Mouse (Mus musculus) limb, embryonic 14.5 days (tissue): ENCODE measurements around the gene Dnajb4. TPM values are rescaled to one million over a fixed set of nuclear protein-coding genes. Genes with fewer than 3 reads are reported as not detected.

ENCODE experiments used
- ATAC-seq: fragments of 200-750 bp; cut with Nextera tagmentation; 2 replicates; pipeline ENCODE4 v1.8.0; 2017; ENCODE audit warnings: low read depth, moderate number of reproducible peaks, moderate TSS enrichment; ENCODE audit not compliant: low FRiP score
- DNase-seq: peaks from one replicate; pipeline ENCODE4 v3.0.0-alpha.2; 2015; ENCODE audit warnings: low spot score
- H3K27ac ChIP-seq: fragments of 300-500 bp; sonication (generic); replicated peaks from 2 replicates; pipeline ENCODE4 v1.5.1; 2014; ENCODE audit warnings: low read depth, mild to moderate bottlenecking, low read length, moderate library complexity, mixed read lengths
- H3K27me3 ChIP-seq: fragments of 300-500 bp; sonication (generic); 2 replicates; pipeline ENCODE4 v1.6.1; 2014; ENCODE audit warnings: low read length, mixed read lengths; ENCODE audit not compliant: control insufficient read depth, insufficient read depth
- H3K36me3 ChIP-seq: fragments of 300-500 bp; sonication (generic); 2 replicates; pipeline ENCODE4 v1.6.1; 2014; ENCODE audit warnings: mild to moderate bottlenecking, low read length, moderate library complexity, mixed read lengths; ENCODE audit not compliant: control insufficient read depth, insufficient read depth
- H3K4me1 ChIP-seq: fragments of 300-500 bp; sonication (generic); 2 replicates; pipeline ENCODE4 v1.6.1; 2014; ENCODE audit warnings: antibody characterized with exemption, low read length, mixed read lengths; ENCODE audit not compliant: control insufficient read depth, insufficient read depth
- H3K4me2 ChIP-seq: fragments of 300-500 bp; sonication (generic); replicated peaks from 2 replicates; pipeline ENCODE4 v1.6.1; 2014; ENCODE audit warnings: low read depth, mild to moderate bottlenecking, low read length, moderate library complexity; ENCODE audit not compliant: severe bottlenecking
- H3K4me3 ChIP-seq: fragments of 300-500 bp; sonication (generic); replicated peaks from 2 replicates; pipeline ENCODE4 v1.5.1; 2014; ENCODE audit warnings: low read length
- H3K9ac ChIP-seq: fragments of 300-500 bp; sonication (generic); 2 replicates; pipeline ENCODE4 v1.6.1; 2014; ENCODE audit warnings: mild to moderate bottlenecking, low read depth, low read length, moderate library complexity; ENCODE audit not compliant: severe bottlenecking
- H3K9me3 ChIP-seq: fragments of 300-500 bp; sonication (generic); 2 replicates; pipeline ENCODE4 v1.6.1; 2016; ENCODE audit warnings: low read length; ENCODE audit not compliant: control insufficient read depth
- POLR2A ChIP-seq: fragments of 200-500 bp; IDR thresholded peaks from 2 replicates; pipeline ENCODE4 v1.8.0; 2012; ENCODE audit warnings: inconsistent platforms, mild to moderate bottlenecking, moderate library complexity, borderline replicate concordance; ENCODE audit not compliant: insufficient read depth, insufficient read length; ENCODE audit errors: extremely low read depth
- WGBS: fragments of 180-500 bp; shearing (Covaris S2); extraction: QIAGEN DNeasy Blood & Tissue Kit; methylation state at CpG from one replicate; pipeline ENCODE4 v1.1.7; 2014; 5-methylcytosine and 5-hydroxymethylcytosine counted together
- polyA plus RNA-seq, 2 experiments: library from polyadenylated mRNA; depleted of rRNA in 1 of 2; stranded (reverse) in 1 of 2; unstranded in 1 of 2; fragments of >200 nt; fragmentation: Nextera tagmentation in 1 of 2; extraction: Ambion mirVana in 1 of 2; gene quantifications; 2 replicates each; pipeline versions ENCODE4 v1.2.1 to v1.2.3; 2012 to 2014

Gene Dnajb4
- polyA plus RNA-seq, 2 experiments: 19.2 to 31.6 TPM

DNA sequence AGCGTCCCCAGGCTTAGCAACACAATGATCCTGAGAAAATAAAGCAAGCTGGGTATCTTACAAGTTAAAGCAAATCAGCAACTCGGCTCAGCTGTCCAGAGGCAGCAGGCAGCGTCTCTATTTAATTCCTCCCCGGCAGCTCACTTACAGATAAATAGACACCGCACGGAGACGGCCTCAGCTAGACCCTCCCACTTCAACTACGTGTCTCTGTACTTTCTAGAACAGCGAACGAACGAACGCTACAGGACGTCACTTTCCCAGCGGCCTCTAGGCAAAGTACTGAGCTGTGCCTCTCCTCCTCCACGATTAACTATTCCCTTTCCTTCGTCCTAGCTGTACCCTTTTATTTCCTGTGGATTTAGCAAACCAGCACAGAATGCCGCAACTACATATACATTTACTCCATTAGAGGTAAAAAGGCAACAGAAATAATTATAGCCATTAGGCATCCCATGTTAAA, 16.4 kb downstream of the Dnajb4 start:
- Histone ChIP-seq H3K27me3 (no peaks in the 10 kb centered on the region), H3K36me3 (no peaks in the 10 kb centered on the region), H3K9me3 (no peaks in the 10 kb centered on the region), H3K9ac (peak overlapping the region; percentile 65), H3K4me1 (peaks cover 10% of the 10 kb centered on the region), H3K4me3 (peak overlapping the region; percentile 56), H3K4me2 (peak overlapping the region; percentile 57), H3K27ac (peak overlapping the region; percentile 90)
- WGBS: under 1% methylated on average over 17 of the region's 17 CpGs
- ATAC-seq: peak; percentile 95
- TF ChIP-seq POLR2A: peak; percentile 89; the same call in 1 of the 2 replicates
- DNase-seq: peak; percentile 98

DNA sequence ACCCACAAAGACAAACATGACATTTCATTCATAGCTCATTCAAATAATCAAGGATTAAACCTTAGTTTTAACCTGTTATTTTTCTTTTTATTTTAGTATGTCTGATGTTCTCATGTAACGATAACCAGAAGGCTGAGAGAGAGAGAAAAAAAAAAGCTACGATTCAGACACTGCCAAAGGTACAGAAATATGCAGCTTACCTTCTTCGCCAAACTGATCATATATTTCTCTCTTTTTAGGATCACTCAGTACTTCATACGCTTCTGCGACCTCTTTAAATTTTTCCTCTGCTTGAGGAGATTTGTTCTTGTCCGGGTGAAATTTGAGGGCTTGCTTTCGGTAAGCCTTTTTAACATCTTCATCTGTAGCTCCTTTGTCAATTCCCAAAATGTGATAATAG, 16.9 kb downstream of the Dnajb4 start:
- 5% methylated on average over 7 of the region's 7 CpGs for WGBS
- Histone ChIP-seq H3K27me3 (no peaks in the 10 kb centered on the region), H3K4me2 (peak overlapping the region; percentile 57), H3K36me3 (no peaks in the 10 kb centered on the region), H3K9ac (peak overlapping the region; percentile 65), H3K4me3 (peak overlapping the region; percentile 56), H3K4me1 (peaks cover 11% of the 10 kb centered on the region), H3K9me3 (no peaks in the 10 kb centered on the region), H3K27ac (peak overlapping the region; percentile 90)
- no peak for DNase-seq
- no peak for ATAC-seq
- TF ChIP-seq POLR2A: no peak

DNA sequence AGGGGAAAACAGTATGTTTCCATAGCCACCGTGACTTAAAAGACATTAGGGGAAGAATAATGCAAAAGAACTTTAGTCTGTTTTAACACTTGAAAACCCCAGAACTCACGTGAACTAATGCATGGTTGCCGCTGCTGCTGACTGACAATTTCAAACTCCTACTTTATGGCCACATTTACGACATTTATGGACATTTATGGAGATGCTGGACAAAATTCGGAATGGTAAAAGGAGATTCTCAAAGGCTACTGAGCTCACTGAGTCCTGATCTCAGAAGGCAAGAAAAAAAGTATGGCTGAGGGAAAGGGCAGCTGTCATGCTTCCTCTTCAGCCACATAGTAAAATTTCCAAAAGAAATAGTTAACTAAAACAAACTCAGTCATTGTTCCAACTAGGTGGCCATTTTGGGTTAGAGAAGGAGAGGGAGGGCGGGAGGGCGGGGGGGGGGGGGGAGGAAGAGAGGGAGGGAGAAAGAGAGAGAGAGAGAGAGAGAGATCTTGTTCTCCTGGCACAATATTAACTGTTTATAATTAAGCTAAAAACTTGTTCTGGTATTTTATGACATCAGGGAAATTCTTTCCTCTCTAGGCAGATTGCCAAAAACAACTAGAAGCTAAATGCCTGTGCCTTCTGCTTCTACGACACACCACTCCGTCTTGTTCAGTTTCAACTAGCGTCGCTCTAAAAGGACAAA, 17.7 kb downstream of the Dnajb4 start:
- ATAC-seq (peak; percentile 23), DNase-seq (peak; percentile 80)
- Histone ChIP-seq H3K9me3 (no peaks in the 10 kb centered on the region), H3K4me1 (peaks cover 11% of the 10 kb centered on the region), H3K9ac (peak overlapping the region; percentile 67), H3K4me3 (peak overlapping the region; percentile 56), H3K27ac (peak overlapping the region; percentile 88), H3K27me3 (no peaks in the 10 kb centered on the region), H3K4me2 (peak overlapping the region; percentile 62), H3K36me3 (no peaks in the 10 kb centered on the region)
- WGBS: 6% methylated on average over 11 of the region's 11 CpGs
- no peak for TF ChIP-seq POLR2A

DNA sequence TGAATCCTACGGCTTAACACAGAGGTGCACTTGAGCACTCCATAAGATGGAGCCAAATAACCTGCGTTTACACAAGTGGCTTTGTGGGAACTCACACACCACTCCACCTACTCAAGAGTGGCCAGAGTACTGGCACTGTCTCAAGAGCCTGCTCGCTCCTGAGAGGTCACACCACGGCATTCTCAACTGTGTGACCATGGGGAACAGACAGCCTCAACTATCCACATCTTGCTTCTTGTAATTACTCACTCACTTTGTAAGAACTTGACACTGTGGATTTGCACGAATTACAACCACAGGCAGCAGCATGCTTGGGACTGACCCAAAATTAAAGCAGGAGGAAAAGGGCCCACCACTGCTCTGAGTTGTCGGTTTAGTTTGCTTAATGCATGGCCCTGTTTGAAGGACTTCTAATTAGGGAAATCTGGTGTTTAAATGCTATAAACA, 18.3 kb downstream of the Dnajb4 start:
- ATAC-seq (peak; percentile 47; the same call in 1 of the 2 replicates), DNase-seq (peak; percentile 56)
- Histone ChIP-seq H3K4me1 (peaks cover 11% of the 10 kb centered on the region), H3K4me2 (peak overlapping the region; percentile 62), H3K9ac (peak overlapping the region; percentile 67), H3K4me3 (peak overlapping the region; percentile 56), H3K27ac (peak overlapping the region; percentile 88), H3K36me3 (no peaks in the 10 kb centered on the region; the same call in 1 of the 2 replicates), H3K27me3 (no peaks in the 10 kb centered on the region), H3K9me3 (no peaks in the 10 kb centered on the region)
- 3% methylated on average over 6 of the region's 6 CpGs for WGBS
- TF ChIP-seq POLR2A: peak; percentile 61; the same call in 1 of the 2 replicates

DNA sequence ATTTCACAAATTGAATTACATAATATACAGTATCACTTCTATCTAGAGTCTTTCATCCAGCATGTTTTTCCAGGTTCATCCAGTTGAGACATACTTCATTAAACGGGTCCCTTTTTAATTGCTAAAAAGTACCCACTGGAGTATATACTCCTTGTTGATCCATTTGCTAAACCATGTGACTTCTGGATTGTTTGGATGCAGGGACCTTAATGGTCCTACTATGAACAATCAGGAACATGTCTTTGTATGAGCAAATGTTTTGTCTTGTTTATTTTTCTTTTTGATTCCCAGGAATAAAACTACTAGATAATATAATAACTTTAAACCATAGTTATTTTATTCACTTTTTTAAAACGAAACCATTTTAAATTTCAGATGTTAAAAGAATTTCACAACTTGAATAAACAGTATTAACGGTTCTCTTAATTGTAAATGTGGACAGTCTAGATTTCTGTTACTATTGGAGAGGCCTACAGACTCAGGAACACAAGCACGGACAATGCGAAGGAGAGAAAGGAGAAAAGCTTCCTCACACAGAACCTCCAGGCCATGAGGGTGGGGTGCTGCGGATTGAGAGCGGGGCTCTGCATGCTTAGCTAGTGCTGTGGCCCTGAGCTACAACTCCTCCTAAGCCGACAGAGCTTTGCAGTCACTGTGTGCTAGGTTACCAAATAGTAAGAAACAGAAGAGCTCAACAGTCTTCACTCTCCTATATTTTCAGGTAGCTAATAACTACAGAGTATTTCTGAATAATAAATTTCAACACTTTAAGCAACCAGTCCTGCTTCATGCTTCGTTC, 19.2 kb downstream of the Dnajb4 start:
- WGBS: 75% methylated on average over 9 of the region's 9 CpGs
- peak overlapping the region; percentile 62 for H3K4me2 ChIP-seq
- no peaks in the 10 kb centered on the region for H3K27me3 ChIP-seq
- peaks cover 4% of the 10 kb centered on the region; the same call in 1 of the 2 replicates for H3K36me3 ChIP-seq
- H3K27ac ChIP-seq: no peak overlapping the region
- H3K4me1 ChIP-seq: peaks cover 11% of the 10 kb centered on the region
- TF ChIP-seq POLR2A: no peak
- peak overlapping the region; percentile 56 for H3K4me3 ChIP-seq
- H3K9me3 ChIP-seq: no peaks in the 10 kb centered on the region
- ATAC-seq (no peak), DNase-seq (no peak)
- peak overlapping the region; percentile 35; the same call in 1 of the 2 replicates for H3K9ac ChIP-seq
